Mouse (Mus musculus): ENCODE results near the gene Pou2f1. TPM values are rescaled to one million over a fixed set of nuclear protein-coding genes. Genes with fewer than 3 reads are reported as not detected.
A peak's percentile ranks its signal among the peaks of the same experiment; 100 is the strongest.

Pou2f1 gene
- polyA plus RNA-seq, 1 experiment from 2014 or later: 3.4 TPM

- Histone ChIP-seq H3K9ac (replicated peaks) (no peak overlapping the region), H3K27me3 (ENCODE audit: insufficient read depth, low read length) (no peaks in the 10 kb centered on the region), H3K36me3 (replicated peaks; ENCODE audit: insufficient read depth, low read length) (no peaks in the 10 kb centered on the region), H3K4me2 (ENCODE audit: low read depth, low read length) (no peak overlapping the region), H3K9me3 (ENCODE audit: low read length) (no peaks in the 10 kb centered on the region), H3K27ac (ENCODE audit: low read depth) (no peak overlapping the region), H3K4me1 (ENCODE audit: insufficient read depth) (0 out of 2 replicates have a peak, but pooled peaks cover 2% of the 10 kb centered on the region), H3K4me3 (ENCODE audit: low read depth, low read length) (no peak overlapping the region)
- no peak for DNase-seq
- no peak for ATAC-seq
- 81% methylated on average over 7 of the region's 7 CpGs for WGBS (ENCODE audit: insufficient replicate concordance)
- TF ChIP-seq EP300 (IDR thresholded peaks at IDR 0.05; ENCODE audit: low read depth): no peak
- TF ChIP-seq CTCF (IDR thresholded peaks at IDR 0.05; ENCODE audit: low read depth): no peak
Observed at GRCm38 (mm10) chr1:165862059-165862458, 140.4 kb downstream of the Pou2f1 start.

- no peak overlapping the region for H3K4me2 ChIP-seq (ENCODE audit: low read depth, low read length)
- WGBS (ENCODE audit: insufficient replicate concordance): 77% methylated on average over 3 of the region's 3 CpGs
- TF ChIP-seq CTCF (IDR thresholded peaks at IDR 0.05; ENCODE audit: low read depth) (no peak), EP300 (IDR thresholded peaks at IDR 0.05; ENCODE audit: low read depth) (no peak)
Observed at GRCm38 (mm10) chr1:165861235-165861609, 141.3 kb downstream of the Pou2f1 start.

GRCm38 (mm10) chr1:165860373-165861234 lies 141.9 kb downstream of the Pou2f1 start:
- Histone ChIP-seq H3K9ac (replicated peaks) (no peak overlapping the region), H3K27ac (ENCODE audit: low read depth) (no peak overlapping the region), H3K36me3 (replicated peaks; ENCODE audit: insufficient read depth, low read length) (no peaks in the 10 kb centered on the region), H3K4me1 (ENCODE audit: insufficient read depth) (0 out of 2 replicates have a peak, but pooled peaks cover 2% of the 10 kb centered on the region), H3K4me2 (ENCODE audit: low read depth, low read length) (no peak overlapping the region), H3K27me3 (ENCODE audit: insufficient read depth, low read length) (no peaks in the 10 kb centered on the region), H3K4me3 (ENCODE audit: low read depth, low read length) (no peak overlapping the region), H3K9me3 (ENCODE audit: low read length) (no peaks in the 10 kb centered on the region)
- no peak for TF ChIP-seq EP300 (IDR thresholded peaks at IDR 0.05; ENCODE audit: low read depth)
- no peak for TF ChIP-seq CTCF (IDR thresholded peaks at IDR 0.05; ENCODE audit: low read depth)
- DNase-seq (no peak), ATAC-seq (no peak)
- 56% methylated on average over 9 of the region's 9 CpGs for WGBS (ENCODE audit: insufficient replicate concordance)

More at GRCm38 (mm10) chr1:165861235-165861609, 141.3 kb downstream of the Pou2f1 start:
- Histone ChIP-seq H3K27me3 (ENCODE audit: insufficient read depth, low read length) (no peaks in the 10 kb centered on the region), H3K4me1 (ENCODE audit: insufficient read depth) (0 out of 2 replicates have a peak, but pooled peaks cover 2% of the 10 kb centered on the region), H3K4me3 (ENCODE audit: low read depth, low read length) (no peak overlapping the region), H3K27ac (ENCODE audit: low read depth) (no peak overlapping the region), H3K36me3 (replicated peaks; ENCODE audit: insufficient read depth, low read length) (no peaks in the 10 kb centered on the region), H3K9ac (replicated peaks) (no peak overlapping the region), H3K9me3 (ENCODE audit: low read length) (no peaks in the 10 kb centered on the region)
- ATAC-seq (peak; percentile 50), DNase-seq (no peak)

GRCm38 (mm10) chr1:165858356-165858755 lies 144.1 kb downstream of the Pou2f1 start:
- H3K4me2 ChIP-seq (ENCODE audit: low read depth, low read length): no peak overlapping the region
- H3K27me3 ChIP-seq (ENCODE audit: insufficient read depth, low read length): no peaks in the 10 kb centered on the region
- 85% methylated on average over 5 of the region's 5 CpGs for WGBS (ENCODE audit: insufficient replicate concordance)
- TF ChIP-seq EP300 (IDR thresholded peaks at IDR 0.05; ENCODE audit: low read depth) (no peak), CTCF (IDR thresholded peaks at IDR 0.05; ENCODE audit: low read depth) (peak; percentile 64)
- H3K27ac ChIP-seq (ENCODE audit: low read depth): no peak overlapping the region
- no peak overlapping the region for H3K9ac ChIP-seq (replicated peaks)
- ATAC-seq (peak; percentile 59), DNase-seq (no peak)
- no peaks in the 10 kb centered on the region for H3K36me3 ChIP-seq (replicated peaks; ENCODE audit: insufficient read depth, low read length)
- H3K4me3 ChIP-seq (ENCODE audit: low read depth, low read length): no peak overlapping the region
- H3K9me3 ChIP-seq (ENCODE audit: low read length): no peaks in the 10 kb centered on the region
- H3K4me1 ChIP-seq (ENCODE audit: insufficient read depth): no peaks in the 10 kb centered on the region

GRCm38 (mm10) chr1:165857279-165857678 lies 145.2 kb downstream of the Pou2f1 start:
- DNase-seq (no peak), ATAC-seq (no peak)
- Histone ChIP-seq H3K9ac (replicated peaks) (no peak overlapping the region), H3K4me2 (ENCODE audit: low read depth, low read length) (no peak overlapping the region), H3K27me3 (ENCODE audit: insufficient read depth, low read length) (no peaks in the 10 kb centered on the region), H3K27ac (ENCODE audit: low read depth) (no peak overlapping the region), H3K4me1 (ENCODE audit: insufficient read depth) (no peaks in the 10 kb centered on the region), H3K4me3 (ENCODE audit: low read depth, low read length) (no peak overlapping the region), H3K36me3 (replicated peaks; ENCODE audit: insufficient read depth, low read length) (no peaks in the 10 kb centered on the region), H3K9me3 (ENCODE audit: low read length) (no peaks in the 10 kb centered on the region)
- WGBS (ENCODE audit: insufficient replicate concordance): 85% methylated on average over 11 of the region's 11 CpGs
- TF ChIP-seq CTCF (IDR thresholded peaks at IDR 0.05; ENCODE audit: low read depth) (no peak), EP300 (IDR thresholded peaks at IDR 0.05; ENCODE audit: low read depth) (no peak)

- ATAC-seq (no peak), DNase-seq (no peak)
- no peak overlapping the region for H3K27ac ChIP-seq (ENCODE audit: low read depth)
- no peak overlapping the region for H3K4me3 ChIP-seq (ENCODE audit: low read depth, low read length)
- no peak overlapping the region for H3K9ac ChIP-seq (replicated peaks)
- no peaks in the 10 kb centered on the region for H3K4me1 ChIP-seq (ENCODE audit: insufficient read depth)
- no peak for TF ChIP-seq CTCF (IDR thresholded peaks at IDR 0.05; ENCODE audit: low read depth)
- TF ChIP-seq EP300 (IDR thresholded peaks at IDR 0.05; ENCODE audit: low read depth): no peak
- H3K27me3 ChIP-seq (ENCODE audit: insufficient read depth, low read length): no peaks in the 10 kb centered on the region
- no peaks in the 10 kb centered on the region for H3K9me3 ChIP-seq (ENCODE audit: low read length)
- H3K4me2 ChIP-seq (ENCODE audit: low read depth, low read length): no peak overlapping the region
- H3K36me3 ChIP-seq (replicated peaks; ENCODE audit: insufficient read depth, low read length): no peaks in the 10 kb centered on the region
- WGBS (ENCODE audit: insufficient replicate concordance): 64% methylated on average over 9 of the region's 9 CpGs
Observed at GRCm38 (mm10) chr1:165855759-165856545, 146.5 kb downstream of the Pou2f1 start.

Data from liver, postnatal 0 days (tissue).